27 mouse cellular contexts compared by ENCODE assay signal in genomic region chr19:44922521-44922920, GRCm38 (mm10). TPM values are rescaled to one million over a fixed set of nuclear protein-coding genes. Genes with fewer than 3 reads are reported as not detected.
A peak's percentile ranks its signal among the peaks of the same experiment; 100 is the strongest.
DNase-seq lines count a peak whose midpoint lies in the region; ATAC-seq lines count a peak whose summit lies in the region.
"Had no signal": no experiment of that assay in that cellular context is flagged by ENCODE, and none has a peak within 500 bp of the region (broad histone marks: within the 10 kb centered on the region; RNA-seq: fewer than 3 reads in every experiment).

No protein-coding gene starts in this region.

- H3K36me3 ChIP-seq in intestine, embryonic 14.5 days (ENCODE audit: control insufficient read depth, insufficient read depth, low read length) = no peaks in the 10 kb centered on the region
- no peaks in the 10 kb centered on the region for H3K36me3 ChIP-seq in intestine, embryonic 16.5 days (ENCODE audit: control insufficient read depth, insufficient read depth, low read length)
- H3K36me3 ChIP-seq in stomach, embryonic 16.5 days (ENCODE audit: control insufficient read depth, insufficient read depth, low read length) = no peaks in the 10 kb centered on the region
- H3K36me3 ChIP-seq: embryonic facial prominence, embryonic 13.5 days; embryonic facial prominence, embryonic 15.5 days; forebrain, embryonic 10.5 days; forebrain, embryonic 12.5 days; G1E had no signal

- peaks cover 8% of the 10 kb centered on the region for H3K4me1 ChIP-seq in intestine, embryonic 14.5 days (replicated peaks; ENCODE audit: control insufficient read depth, insufficient read depth, low read length)
- 0 out of 2 replicates have a peak, but pooled peaks cover 2% of the 10 kb centered on the region for H3K4me1 ChIP-seq in intestine, embryonic 16.5 days (ENCODE audit: control insufficient read depth, insufficient read depth, low read length)
- peaks cover 6% of the 10 kb centered on the region; the same call in 1 of the 2 replicates for H3K4me1 ChIP-seq in stomach, embryonic 16.5 days (ENCODE audit: control insufficient read depth, insufficient read depth, low read length)
- H3K4me1 ChIP-seq: forebrain, embryonic 12.5 days had no signal

- no peaks in the 10 kb centered on the region for H3K27me3 ChIP-seq in intestine, embryonic 14.5 days (replicated peaks; ENCODE audit: control insufficient read depth, insufficient read depth, low read length)
- H3K27me3 ChIP-seq in intestine, embryonic 16.5 days (replicated peaks; ENCODE audit: control insufficient read depth, insufficient read depth, low read length) = no peaks in the 10 kb centered on the region
- H3K27me3 ChIP-seq in stomach, embryonic 16.5 days (ENCODE audit: control insufficient read depth, insufficient read depth, low read length) = no peaks in the 10 kb centered on the region
- H3K27me3 ChIP-seq: CH12.LX; embryonic facial prominence, embryonic 13.5 days; embryonic facial prominence, embryonic 15.5 days; Patski had no signal

- H3K9me3 ChIP-seq in intestine, embryonic 14.5 days (ENCODE audit: control insufficient read depth, low read length) = no peaks in the 10 kb centered on the region
- no peaks in the 10 kb centered on the region for H3K9me3 ChIP-seq in intestine, embryonic 16.5 days (ENCODE audit: control insufficient read depth, low read length)
- H3K9me3 ChIP-seq in stomach, embryonic 16.5 days (replicated peaks; ENCODE audit: control insufficient read depth, low read length) = no peaks in the 10 kb centered on the region
- H3K9me3 ChIP-seq: embryonic facial prominence, embryonic 13.5 days; embryonic facial prominence, embryonic 15.5 days; forebrain, embryonic 10.5 days; forebrain, embryonic 12.5 days; G1E had no signal

- H3K4me2 ChIP-seq in intestine, embryonic 14.5 days (ENCODE audit: low read length) = no peak overlapping the region
- H3K4me2 ChIP-seq in intestine, embryonic 16.5 days (ENCODE audit: low read depth, low read length) = no peak overlapping the region
- no peak overlapping the region for H3K4me2 ChIP-seq in stomach, embryonic 16.5 days (ENCODE audit: low read depth, low read length)
- H3K4me2 ChIP-seq: embryonic facial prominence, embryonic 13.5 days; embryonic facial prominence, embryonic 15.5 days; forebrain, embryonic 12.5 days had no signal

- H3K9ac ChIP-seq in intestine, embryonic 14.5 days (ENCODE audit: low read length) = no peak overlapping the region
- no peak overlapping the region for H3K9ac ChIP-seq in intestine, embryonic 16.5 days (ENCODE audit: low read depth, low read length)
- H3K9ac ChIP-seq in stomach, embryonic 16.5 days (ENCODE audit: low read length) = no peak overlapping the region
- H3K9ac ChIP-seq: embryonic facial prominence, embryonic 13.5 days; embryonic facial prominence, embryonic 15.5 days; forebrain, embryonic 12.5 days had no signal

- DNase-seq in heart, adult 11 months = peak; percentile 67
- DNase-seq in heart, postnatal 10 days = no peak
- no peak for DNase-seq in intestine, embryonic 14.5 days (ENCODE audit: low spot score)
- DNase-seq: adrenal gland, postnatal 10 days; adrenal gland, postnatal 25 days; B cell, adult 2 months; cerebellum, adult 11 months; cerebellum, adult 18-20 months; cerebellum, adult 8-10 months; cerebellum, adult 9-11 months; cerebellum, postnatal 14 days; cerebellum, postnatal 36 days; embryo, embryonic 11 days had no signal

- no peak overlapping the region for H3K4me3 ChIP-seq in intestine, embryonic 14.5 days (ENCODE audit: low read depth, low read length)
- no peak overlapping the region for H3K4me3 ChIP-seq in intestine, embryonic 16.5 days (ENCODE audit: low read length)
- no peak overlapping the region for H3K4me3 ChIP-seq in stomach, embryonic 16.5 days (replicated peaks; ENCODE audit: low read length)
- H3K4me3 ChIP-seq: embryonic facial prominence, embryonic 13.5 days; embryonic facial prominence, embryonic 15.5 days; erythroblast, embryonic 14.5 days; forebrain, embryonic 10.5 days; forebrain, embryonic 12.5 days had no signal

- H3K27ac ChIP-seq in intestine, embryonic 14.5 days (ENCODE audit: low read depth) = 0 out of 2 replicates have a peak overlapping the region, but pooled peaks have one; percentile 20
- no peak overlapping the region for H3K27ac ChIP-seq in intestine, embryonic 16.5 days (ENCODE audit: low read length)
- H3K27ac ChIP-seq in stomach, embryonic 16.5 days (ENCODE audit: low read length) = 0 out of 2 replicates have a peak overlapping the region, but pooled peaks have one; percentile 72
- H3K27ac ChIP-seq: embryonic facial prominence, embryonic 13.5 days; forebrain, embryonic 10.5 days; forebrain, embryonic 12.5 days had no signal

- WGBS in intestine, embryonic 14.5 days = 74% methylated on average over 2 of the region's 2 CpGs
- 78% methylated on average over 2 of the region's 2 CpGs for WGBS in intestine, embryonic 16.5 days
- WGBS in stomach, embryonic 16.5 days = 76% methylated on average over 2 of the region's 2 CpGs

- ATAC-seq in intestine, embryonic 14.5 days (replicated peaks; ENCODE audit: low FRiP score, low TSS enrichment, low read depth) = no peak
- ATAC-seq in intestine, embryonic 16.5 days = no peak
- no peak for ATAC-seq in stomach, embryonic 16.5 days (ENCODE audit: insufficient read depth, low FRiP score)
- ATAC-seq: activated CD4-positive, CD25-positive, alpha-beta regulatory T cell, adult 4 months; CD4-positive, CD25-positive, alpha-beta regulatory T cell, adult 4 months; forebrain, embryonic 14.5 days; forebrain, embryonic 16.5 days; Patski had no signal

- intact Hi-C loops in heart, postnatal 10 days (cut with DNase I) = no loop called here

RNA-seq across cellular contexts. Expression of gene Slf2, which starts 8.4 kb away (rescaled TPM):
- 10 to 100 TPM; 27.5 to 37.0 TPM for total RNA-seq in heart, postnatal 10 days (2021)
- polyA plus RNA-seq in intestine, embryonic 14.5 days (2014; fragmentation: Nextera tagmentation; extraction: Ambion mirVana) = 54.1 and 60.8 TPM in 2 replicates
- polyA plus RNA-seq in intestine, embryonic 16.5 days (2015; fragmentation: Nextera tagmentation; extraction: Ambion mirVana) = 26.8 and 27.1 TPM in 2 replicates
- polyA plus RNA-seq in stomach, embryonic 16.5 days (2015; fragmentation: Nextera tagmentation; extraction: Ambion mirVana) = 31.3 and 31.4 TPM in 2 replicates
